Mouse (Mus musculus): ENCODE results near the gene Mars. TPM values are rescaled to one million over a fixed set of nuclear protein-coding genes. Genes with fewer than 3 reads are reported as not detected.
A peak's percentile ranks its signal among the peaks of the same experiment; 100 is the strongest.

Mars gene
- polyA plus RNA-seq (2016; fragmentation: Nextera tagmentation; extraction: Ambion mirVana): 145 and 146 TPM in 2 replicates

DNA sequence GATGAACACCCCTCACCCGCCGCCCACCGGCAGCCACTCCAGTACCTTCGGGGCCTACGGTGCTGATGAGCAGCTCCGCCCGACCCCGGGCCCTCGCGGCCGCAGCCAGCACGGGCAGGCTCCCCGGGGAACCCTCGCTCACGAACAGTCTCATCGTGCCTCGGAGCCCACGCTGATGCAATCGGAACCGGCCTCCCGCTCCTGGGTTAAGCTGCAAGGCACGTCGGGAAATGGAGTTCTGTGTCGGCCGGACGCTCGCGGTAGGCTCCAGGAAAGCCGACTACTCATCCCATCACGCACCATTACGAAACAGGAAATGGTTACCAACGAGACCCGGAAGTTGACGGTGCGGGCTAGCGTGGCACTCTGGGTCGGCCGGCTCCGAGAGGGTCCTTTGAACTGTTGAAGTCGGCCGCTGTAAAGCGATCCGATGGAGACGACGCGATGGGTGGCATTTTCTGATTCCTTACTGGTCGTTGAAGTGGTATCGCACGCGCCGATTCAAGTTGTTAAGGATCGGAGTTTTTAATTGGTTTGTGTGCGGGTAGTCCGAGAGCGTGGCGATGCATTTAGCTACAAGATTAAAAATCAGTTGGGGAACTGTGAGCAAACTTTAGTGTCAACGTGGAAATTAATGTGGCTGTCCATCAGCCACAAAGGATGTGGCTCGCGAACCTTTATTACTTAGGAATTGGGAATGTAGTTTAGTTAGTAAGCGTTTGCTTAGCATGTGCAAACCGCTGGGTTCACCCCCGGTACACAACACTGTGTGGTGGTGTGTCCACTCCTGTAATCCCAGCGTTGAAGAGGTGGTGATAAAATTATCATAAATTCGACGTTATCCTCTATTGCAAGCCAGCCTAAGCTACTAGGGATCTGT lies at the start of gene Mars:
Gene Mars, minus strand, starts transcription at position 311 of the 880 bp plus-strand sequence.
- H3K9me3 ChIP-seq: no peaks in the 10 kb centered on the region
- WGBS: under 1% methylated on average over 65 of the region's 65 CpGs

DNA sequence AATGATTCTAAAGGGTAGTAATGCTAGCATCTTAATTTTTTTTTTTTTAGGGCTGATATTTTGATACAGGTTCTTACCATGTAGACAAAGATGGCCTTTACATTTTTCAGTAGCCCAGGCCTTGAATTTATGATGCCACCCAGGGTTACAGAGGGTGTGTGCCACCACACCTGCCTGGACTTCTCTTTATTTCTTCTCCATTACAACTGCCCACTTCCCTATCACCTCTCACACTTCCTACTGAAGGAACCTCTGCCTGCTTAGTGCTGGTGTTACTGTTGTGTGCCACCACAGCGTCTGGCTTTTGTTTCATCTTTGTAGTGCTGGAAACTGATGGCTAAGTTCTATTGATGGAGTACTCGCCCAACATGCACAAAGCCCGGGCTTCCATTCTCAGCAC lies 49.1 kb upstream of the Mars start:
- Histone ChIP-seq H3K9me3 (no peaks in the 10 kb centered on the region), H3K4me1 (no peaks in the 10 kb centered on the region), H3K4me3 (no peak overlapping the region), H3K27me3 (replicated peaks) (no peaks in the 10 kb centered on the region), H3K4me2 (replicated peaks) (no peak overlapping the region), H3K36me3 (no peaks in the 10 kb centered on the region), H3K27ac (no peak overlapping the region), H3K9ac (no peak overlapping the region)
- WGBS: 79% methylated on average over 3 of the region's 3 CpGs
- ATAC-seq (ENCODE audit: low FRiP score, low read depth): no peak

More for the DNA sequence above, at the start of gene Mars:
- no peak within 1 kb of the TSS for H3K27ac ChIP-seq
- H3K4me2 ChIP-seq (replicated peaks): peak within 1 kb of the TSS; percentile 85
- ATAC-seq (ENCODE audit: low FRiP score, low read depth): peak; percentile 97
- peak within 1 kb of the TSS; percentile 79 for H3K4me3 ChIP-seq
- peak within 1 kb of the TSS; percentile 82 for H3K9ac ChIP-seq
- peaks cover 11% of the 10 kb centered on the region for H3K4me1 ChIP-seq
- H3K27me3 ChIP-seq (replicated peaks): no peaks in the 10 kb centered on the region
- H3K36me3 ChIP-seq: peaks cover 27% of the 10 kb centered on the region

DNA sequence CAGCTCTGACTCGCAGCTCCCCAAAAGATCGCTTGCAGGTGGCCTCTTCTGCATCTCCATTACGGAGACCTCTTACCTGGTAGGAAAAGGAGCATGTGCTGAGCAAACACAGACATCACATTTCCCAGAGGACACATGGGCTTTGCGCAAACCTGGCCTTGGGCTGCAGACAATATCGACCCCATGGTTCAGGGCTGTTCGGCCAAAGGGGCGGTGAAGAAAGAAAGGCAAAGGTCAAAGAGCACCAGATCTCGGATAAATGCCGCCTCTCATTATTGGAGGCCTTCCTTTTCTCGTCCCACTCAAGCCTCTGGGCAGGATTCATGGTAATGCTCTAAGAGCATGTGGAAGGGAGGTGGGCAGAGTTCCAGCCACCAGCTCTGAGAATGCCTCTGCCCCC lies 43.8 kb upstream of the Mars start:
- Histone ChIP-seq H3K36me3 (no peaks in the 10 kb centered on the region), H3K4me3 (no peak overlapping the region), H3K9me3 (no peaks in the 10 kb centered on the region), H3K4me1 (peaks cover 2% of the 10 kb centered on the region; the same call in 1 of the 2 replicates), H3K4me2 (replicated peaks) (no peak overlapping the region), H3K9ac (no peak overlapping the region), H3K27ac (no peak overlapping the region), H3K27me3 (replicated peaks) (0 out of 2 replicates have a peak, but pooled peaks cover 5% of the 10 kb centered on the region)
- 52% methylated on average over 10 of the region's 10 CpGs for WGBS
- ATAC-seq (ENCODE audit: low FRiP score, low read depth): no peak

DNA sequence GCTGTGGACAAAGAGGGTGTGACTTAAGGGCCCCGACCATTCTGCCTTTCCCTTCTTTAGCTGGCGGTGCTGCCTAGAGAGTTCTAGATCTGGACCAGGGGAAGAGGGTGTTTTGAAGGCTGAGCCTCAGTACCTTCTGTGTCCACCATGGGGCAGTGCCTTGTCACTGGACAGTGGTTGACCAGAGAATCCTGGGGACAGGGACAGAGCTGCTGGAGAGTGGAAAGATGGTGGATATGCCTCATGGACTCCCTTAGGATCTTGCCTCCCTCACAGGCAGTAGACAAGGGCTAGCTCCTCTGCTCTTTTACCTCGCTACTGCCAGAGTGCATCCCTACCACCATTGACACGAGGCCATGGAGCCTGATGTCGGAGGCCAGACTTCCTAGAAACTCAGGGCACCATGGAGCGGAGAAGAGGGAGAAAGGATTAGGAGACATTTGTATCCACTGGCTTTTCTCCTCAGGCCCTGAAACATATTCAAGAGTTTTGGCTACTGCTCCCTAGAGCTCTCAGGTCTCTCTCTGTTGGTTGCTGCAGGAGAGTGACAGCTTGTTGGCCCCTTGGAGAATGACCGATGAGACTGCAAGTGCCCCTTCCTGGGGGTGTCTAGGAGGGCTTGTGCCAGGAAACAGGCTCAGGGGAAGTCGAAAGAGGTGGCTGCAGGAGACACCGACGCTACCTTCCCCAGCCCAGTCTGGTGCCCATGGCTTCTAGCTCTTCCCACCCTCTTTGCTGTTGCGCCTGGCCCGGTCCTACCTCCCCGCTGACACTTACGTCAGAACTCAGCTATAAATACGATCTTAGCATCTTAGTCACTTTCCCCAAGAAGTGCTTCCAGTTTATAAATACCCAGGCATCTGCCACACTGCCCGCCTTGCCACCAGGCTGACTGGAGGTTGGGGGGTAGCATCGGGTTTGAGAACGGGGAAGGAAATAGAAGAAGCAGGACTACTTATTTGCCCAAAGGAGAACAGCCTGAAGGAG lies 42.6 kb upstream of the Mars start, which contains the start of gene Inhbe:
Gene Inhbe, minus strand, starts transcription at position 503 of the 987 bp plus-strand sequence.
- Histone ChIP-seq H3K36me3 (no peaks in the 10 kb centered on the region), H3K27me3 (replicated peaks) (0 out of 2 replicates have a peak, but pooled peaks cover 5% of the 10 kb centered on the region), H3K9ac (no peak within 1 kb of the TSS), H3K27ac (no peak within 1 kb of the TSS), H3K4me2 (replicated peaks) (no peak within 1 kb of the TSS), H3K4me1 (peaks cover 5% of the 10 kb centered on the region; the same call in 1 of the 2 replicates), H3K4me3 (no peak within 1 kb of the TSS), H3K9me3 (no peaks in the 10 kb centered on the region)
- ATAC-seq (ENCODE audit: low FRiP score, low read depth): no peak
- 87% methylated on average over 18 of the region's 18 CpGs for WGBS

DNA sequence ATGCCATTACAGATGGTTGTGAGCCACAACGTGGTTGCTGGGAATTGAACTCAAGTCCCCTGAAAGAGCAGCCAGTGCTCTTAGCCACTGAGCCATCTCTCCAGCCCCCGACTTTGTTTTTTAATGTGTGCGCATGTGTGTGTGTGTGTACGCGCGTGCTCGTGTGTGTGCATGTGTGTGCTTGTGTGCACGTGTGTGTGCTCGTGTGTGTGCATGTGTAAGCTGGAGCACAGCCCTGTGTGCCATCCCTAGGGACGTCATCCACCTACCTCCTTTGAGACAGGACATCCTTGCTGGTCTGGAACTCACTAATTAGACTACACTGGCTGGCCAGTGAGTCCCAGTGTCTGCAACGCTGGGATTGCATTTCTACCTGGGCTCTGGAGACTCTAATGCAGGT lies 41.2 kb upstream of the Mars start:
- no peak for ATAC-seq (ENCODE audit: low FRiP score, low read depth)
- H3K27ac ChIP-seq: no peak overlapping the region
- H3K9me3 ChIP-seq: no peaks in the 10 kb centered on the region
- H3K36me3 ChIP-seq: no peaks in the 10 kb centered on the region
- H3K27me3 ChIP-seq (replicated peaks): 0 out of 2 replicates have a peak, but pooled peaks cover 5% of the 10 kb centered on the region
- no peak overlapping the region for H3K4me3 ChIP-seq
- WGBS: 93% methylated on average over 11 of the region's 11 CpGs
- H3K4me2 ChIP-seq (replicated peaks): no peak overlapping the region
- H3K4me1 ChIP-seq: peaks cover 5% of the 10 kb centered on the region; the same call in 1 of the 2 replicates
- no peak overlapping the region for H3K9ac ChIP-seq

DNA sequence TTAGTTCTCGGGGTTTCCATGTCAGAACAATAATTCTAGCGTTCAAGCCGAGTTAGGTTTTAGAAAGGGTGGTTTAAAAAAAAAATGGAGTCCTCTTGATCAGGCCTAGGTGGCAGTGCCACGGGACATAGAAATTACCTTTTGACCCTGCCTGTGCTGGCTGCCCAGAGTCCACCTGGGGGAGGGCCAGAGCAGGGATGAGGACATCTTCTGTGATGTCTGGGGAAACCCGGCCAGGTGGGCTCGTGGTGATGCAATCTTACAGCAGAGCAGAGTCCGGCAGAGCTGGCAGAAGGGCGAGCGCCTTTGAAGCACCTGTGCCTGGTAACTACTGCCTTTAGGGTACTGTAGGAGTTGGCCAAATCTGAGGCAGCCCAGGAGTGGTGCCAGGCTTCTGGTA lies 40.6 kb upstream of the Mars start:
- Histone ChIP-seq H3K4me3 (no peak overlapping the region), H3K36me3 (no peaks in the 10 kb centered on the region), H3K4me1 (peaks cover 5% of the 10 kb centered on the region; the same call in 1 of the 2 replicates), H3K27ac (no peak overlapping the region), H3K27me3 (replicated peaks) (0 out of 2 replicates have a peak, but pooled peaks cover 5% of the 10 kb centered on the region), H3K4me2 (replicated peaks) (no peak overlapping the region), H3K9me3 (no peaks in the 10 kb centered on the region), H3K9ac (no peak overlapping the region)
- no peak for ATAC-seq (ENCODE audit: low FRiP score, low read depth)
- 88% methylated on average over 9 of the region's 9 CpGs for WGBS

DNA sequence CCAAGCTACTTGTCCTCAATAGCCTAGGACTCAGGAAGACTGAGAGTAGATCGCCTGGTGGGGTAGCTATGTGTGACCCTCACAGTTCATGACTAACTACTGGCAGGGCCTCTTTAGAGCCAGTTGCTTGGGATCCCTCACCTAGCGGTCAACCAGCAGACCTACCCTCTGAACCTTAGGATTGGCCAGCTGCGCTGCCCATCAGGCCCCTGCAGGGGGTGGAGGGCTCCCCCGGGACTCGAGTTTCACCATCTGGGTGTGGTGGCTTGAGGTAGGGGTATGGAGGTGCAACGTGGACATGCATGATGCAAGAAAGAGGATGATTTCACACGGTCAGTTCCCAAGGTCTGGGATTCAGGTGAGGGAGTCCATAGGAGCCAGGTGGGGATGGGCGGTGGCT lies 40.1 kb upstream of the Mars start:
- Histone ChIP-seq H3K36me3 (no peaks in the 10 kb centered on the region), H3K9me3 (no peaks in the 10 kb centered on the region), H3K9ac (no peak overlapping the region), H3K27ac (no peak overlapping the region), H3K4me2 (replicated peaks) (no peak overlapping the region), H3K4me1 (peaks cover 5% of the 10 kb centered on the region; the same call in 1 of the 2 replicates), H3K27me3 (replicated peaks) (0 out of 2 replicates have a peak, but pooled peaks cover 5% of the 10 kb centered on the region), H3K4me3 (no peak overlapping the region)
- WGBS: 73% methylated on average over 8 of the region's 8 CpGs
- ATAC-seq (ENCODE audit: low FRiP score, low read depth): peak; percentile 25; the same call in 1 of the 2 replicates

DNA sequence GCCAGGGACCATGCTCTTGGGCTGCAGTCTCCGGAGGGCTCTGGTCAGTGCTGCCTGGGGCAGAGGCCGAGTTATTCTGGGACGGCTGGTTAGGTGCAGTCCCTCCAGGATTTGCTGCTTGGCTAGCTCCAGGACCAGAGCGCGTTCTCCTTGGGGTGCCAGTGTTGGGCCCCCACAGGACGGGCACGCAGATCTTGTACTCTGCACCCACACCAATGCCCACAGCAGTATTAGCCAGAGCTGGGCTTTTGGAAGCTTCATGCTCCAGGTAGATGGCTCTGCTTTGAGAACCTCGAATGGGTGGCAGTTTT lies 39.7 kb upstream of the Mars start:
- H3K4me3 ChIP-seq: no peak overlapping the region
- no peaks in the 10 kb centered on the region for H3K9me3 ChIP-seq
- H3K4me2 ChIP-seq (replicated peaks): peak overlapping the region; percentile 47
- H3K9ac ChIP-seq: no peak overlapping the region
- WGBS: 84% methylated on average over 8 of the region's 8 CpGs
- H3K36me3 ChIP-seq: no peaks in the 10 kb centered on the region
- H3K4me1 ChIP-seq: peaks cover 5% of the 10 kb centered on the region; the same call in 1 of the 2 replicates
- no peak overlapping the region for H3K27ac ChIP-seq
- H3K27me3 ChIP-seq (replicated peaks): 0 out of 2 replicates have a peak, but pooled peaks cover 5% of the 10 kb centered on the region
- no peak for ATAC-seq (ENCODE audit: low FRiP score, low read depth)

DNA sequence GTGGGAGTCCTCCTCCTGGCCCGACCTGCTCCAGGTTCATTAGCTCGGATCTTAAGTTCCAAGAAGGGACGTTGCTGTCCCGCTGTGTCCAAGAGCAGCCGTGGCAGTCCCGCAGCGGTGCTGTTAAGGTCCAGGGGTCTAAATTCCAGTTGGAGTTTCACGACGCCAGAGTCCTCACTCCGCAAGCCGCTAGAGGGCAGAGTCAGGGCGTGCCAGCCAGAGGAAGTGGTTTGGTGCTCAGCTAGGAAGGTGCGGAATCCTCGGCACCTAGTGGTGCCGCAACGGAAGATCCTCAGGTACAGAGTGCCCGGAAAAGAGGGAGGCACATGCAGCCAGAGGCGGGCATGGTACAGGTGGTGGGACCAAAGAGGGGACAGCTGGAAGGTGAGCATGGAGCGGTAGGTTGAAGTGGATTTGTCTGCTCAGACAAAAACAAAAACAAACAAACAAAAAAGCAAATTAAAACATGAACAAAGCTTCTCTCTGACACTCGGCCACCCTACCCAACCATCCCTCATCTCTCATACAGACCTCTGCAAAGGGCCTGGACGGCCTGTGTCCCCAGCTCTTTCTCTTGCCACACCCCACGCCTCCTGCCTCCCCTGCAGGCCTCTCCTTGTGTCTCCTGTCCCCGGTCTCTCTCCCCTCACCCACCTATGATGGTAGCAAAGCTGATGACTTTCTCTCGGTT lies 39.2 kb upstream of the Mars start:
- Histone ChIP-seq H3K9ac (no peak overlapping the region), H3K36me3 (no peaks in the 10 kb centered on the region), H3K4me1 (peaks cover 5% of the 10 kb centered on the region; the same call in 1 of the 2 replicates), H3K4me3 (no peak overlapping the region), H3K27ac (no peak overlapping the region), H3K9me3 (no peaks in the 10 kb centered on the region), H3K27me3 (replicated peaks) (0 out of 2 replicates have a peak, but pooled peaks cover 5% of the 10 kb centered on the region), H3K4me2 (replicated peaks) (peak overlapping the region; percentile 47)
- 14% methylated on average over 24 of the region's 24 CpGs for WGBS
- peak; percentile 73 for ATAC-seq (ENCODE audit: low FRiP score, low read depth)

DNA sequence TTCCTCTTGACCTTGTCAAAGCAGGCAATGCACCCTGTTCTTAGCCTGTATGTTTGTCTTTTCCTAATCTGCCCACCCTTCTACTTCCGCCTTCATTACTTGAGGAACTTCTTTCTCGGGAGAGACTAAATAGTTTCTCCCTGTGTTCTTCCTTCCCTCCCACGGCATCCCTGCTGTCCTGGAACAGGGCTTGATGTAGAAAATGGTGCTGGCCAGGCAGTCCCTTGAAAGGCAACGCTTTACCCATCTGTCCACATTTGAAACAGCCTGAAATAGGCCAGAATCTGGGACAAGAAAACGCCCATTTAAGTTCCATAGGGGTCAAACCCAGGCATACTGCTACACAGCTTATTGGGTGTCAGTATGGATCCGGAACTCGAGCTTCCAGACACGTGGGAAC lies 38.2 kb upstream of the Mars start:
- Histone ChIP-seq H3K36me3 (no peaks in the 10 kb centered on the region), H3K27me3 (replicated peaks) (0 out of 2 replicates have a peak, but pooled peaks cover 5% of the 10 kb centered on the region), H3K27ac (no peak overlapping the region), H3K4me3 (no peak overlapping the region), H3K4me2 (replicated peaks) (no peak overlapping the region), H3K4me1 (peaks cover 5% of the 10 kb centered on the region; the same call in 1 of the 2 replicates), H3K9me3 (no peaks in the 10 kb centered on the region), H3K9ac (no peak overlapping the region)
- no peak for ATAC-seq (ENCODE audit: low FRiP score, low read depth)
- WGBS: 78% methylated on average over 8 of the region's 8 CpGs

DNA sequence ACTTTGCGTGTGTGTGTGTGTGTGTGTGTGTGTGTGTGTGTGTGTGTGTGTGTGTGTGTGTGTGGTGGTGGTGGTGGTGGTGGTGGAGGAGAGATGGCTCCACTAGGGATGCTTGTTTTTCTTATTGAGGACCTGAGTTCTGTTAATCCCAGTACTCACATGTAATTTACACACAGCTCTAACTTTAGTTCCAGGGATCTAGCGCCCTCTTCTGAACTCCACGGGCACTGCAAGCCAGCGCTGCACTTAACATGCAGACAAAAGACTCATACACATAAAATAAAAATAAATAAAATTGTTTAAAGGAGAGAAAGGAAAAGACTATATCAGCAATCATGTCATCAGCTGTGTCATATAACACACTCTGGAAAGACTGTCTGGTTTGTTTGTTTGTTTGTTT lies 37.4 kb upstream of the Mars start:
- no peak for ATAC-seq (ENCODE audit: low FRiP score, low read depth)
- 0 out of 2 replicates have a peak, but pooled peaks cover 5% of the 10 kb centered on the region for H3K27me3 ChIP-seq (replicated peaks)
- no peak overlapping the region for H3K4me2 ChIP-seq (replicated peaks)
- H3K4me3 ChIP-seq: no peak overlapping the region
- 79% methylated on average over 4 of the region's 4 CpGs for WGBS
- peaks cover 5% of the 10 kb centered on the region; the same call in 1 of the 2 replicates for H3K4me1 ChIP-seq
- no peak overlapping the region for H3K27ac ChIP-seq
- no peaks in the 10 kb centered on the region for H3K9me3 ChIP-seq
- no peaks in the 10 kb centered on the region for H3K36me3 ChIP-seq
- H3K9ac ChIP-seq: no peak overlapping the region
